Mouse (Mus musculus): ENCODE data around the gene Sec63. TPM values are rescaled to one million over a fixed set of nuclear protein-coding genes. Genes with fewer than 3 reads are reported as not detected.

Gene Sec63
- polyA plus RNA-seq, 1 experiment from 2014 or later, result 94.1 TPM

DNA sequence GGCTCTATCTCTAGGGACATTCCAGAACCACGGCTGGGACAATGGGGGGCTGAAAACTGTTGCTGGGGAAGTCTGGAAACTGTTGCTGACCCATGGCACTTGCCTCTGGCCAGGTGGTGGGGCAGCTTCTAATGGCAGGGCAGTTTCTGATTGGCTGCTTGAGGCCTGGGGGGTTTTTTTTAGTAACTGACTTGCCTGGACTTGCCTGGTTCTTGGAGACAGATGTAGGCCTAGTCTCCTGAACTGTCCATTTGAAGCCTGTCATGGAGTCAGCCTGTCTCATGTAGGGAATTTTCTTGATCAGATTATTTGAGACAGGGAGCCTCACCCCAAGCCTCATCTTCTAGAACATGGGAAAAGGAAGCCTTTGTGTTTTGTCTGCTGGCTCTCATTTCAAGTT lies 84.2 kb downstream of the Sec63 start:
- H3K27me3 ChIP-seq, result no peaks in the 10 kb centered on the region
- TF ChIP-seq CTCF (IDR thresholded peaks at IDR 0.05), result no peak
- ATAC-seq (no peak), DNase-seq (ENCODE audit: low read depth, low spot score) (no peak)
- CTCF ChIA-PET, result no interaction called here
- POLR2A ChIA-PET, result no interaction called here
- in situ Hi-C loops (cut with MboI; ENCODE audit: low pct_unique_long_range_greater_than_20kb), result no loop called here

DNA sequence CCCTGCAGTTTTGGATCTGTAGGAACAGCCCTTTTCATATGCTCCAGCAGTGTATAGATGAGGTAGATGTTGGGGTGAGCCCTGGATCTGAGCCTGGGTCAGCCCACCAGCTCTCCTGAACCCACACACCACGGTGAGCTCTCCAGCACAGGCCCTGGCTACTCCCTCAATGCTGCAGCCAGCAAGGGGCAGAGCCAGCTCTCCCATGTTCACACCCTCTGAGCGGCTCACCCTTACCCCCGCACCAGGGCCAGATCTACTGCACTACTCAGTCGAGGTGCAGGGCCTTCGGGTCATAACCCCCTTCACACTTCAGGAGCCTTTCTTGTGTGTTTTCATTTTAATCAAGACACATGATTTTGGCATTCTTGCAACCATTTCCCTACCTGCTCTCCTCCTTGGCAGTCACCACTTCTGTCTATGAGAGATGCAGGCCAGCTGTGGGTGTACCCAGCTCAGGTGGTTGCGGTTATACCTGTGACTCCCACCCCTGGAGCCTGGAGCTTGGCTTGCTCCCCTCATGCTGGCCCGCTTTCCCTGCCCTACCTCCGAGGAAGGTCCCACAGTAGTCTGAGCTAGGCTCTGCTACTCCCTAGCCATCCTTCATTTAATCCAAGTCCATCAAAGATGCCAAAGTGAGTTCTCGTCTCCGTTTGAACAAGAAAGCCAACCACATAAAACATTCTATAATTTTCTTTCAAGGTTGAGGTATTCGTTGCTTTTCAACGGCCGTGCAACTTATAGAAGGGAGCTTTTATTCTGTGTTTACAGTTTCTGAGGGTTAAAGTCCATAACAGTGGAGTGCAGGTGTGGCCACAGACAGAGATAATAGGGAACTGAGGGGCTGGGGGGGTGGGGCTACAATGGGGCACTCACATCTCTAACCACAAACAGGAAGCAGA lies 87.1 kb downstream of the Sec63 start:
- no peak for TF ChIP-seq CTCF (IDR thresholded peaks at IDR 0.05)
- POLR2A ChIA-PET, result interaction anchor here (0.6 kb wide), 1 partner anchor 64 kb away, joined by 4 read pairs; no protein-coding TSS in a partner anchor
- CTCF ChIA-PET, result no interaction called here
- ATAC-seq (no peak), DNase-seq (ENCODE audit: low read depth, low spot score) (no peak)
- in situ Hi-C loops (cut with MboI; ENCODE audit: low pct_unique_long_range_greater_than_20kb), result no loop called here
- H3K27me3 ChIP-seq, result no peaks in the 10 kb centered on the region

- in situ Hi-C loops (cut with MboI; ENCODE audit: low pct_unique_long_range_greater_than_20kb), result no loop called here
- DNase-seq (ENCODE audit: low read depth, low spot score) (no peak), ATAC-seq (no peak)
- H3K27me3 ChIP-seq, result no peaks in the 10 kb centered on the region
- ChIA-PET CTCF (no interaction called here), POLR2A (interaction anchor here (0.6 kb wide), 1 partner anchor 63 kb away, joined by 4 read pairs; no protein-coding TSS in a partner anchor)
- no peak for TF ChIP-seq CTCF (IDR thresholded peaks at IDR 0.05)
These were observed 87.7 kb downstream of the Sec63 start for GRCm38 (mm10) chr10:42849081-42849400.

- CTCF ChIA-PET, result interaction anchor here (1.5 kb wide), 1 partner anchor 13 kb away, joined by 3 read pairs; no protein-coding TSS in a partner anchor
- H3K27me3 ChIP-seq, result no peaks in the 10 kb centered on the region
- in situ Hi-C loops (cut with MboI; ENCODE audit: low pct_unique_long_range_greater_than_20kb), result no loop called here
- ATAC-seq, result no peak
- POLR2A ChIA-PET, result no interaction called here
- no peak for DNase-seq (ENCODE audit: low read depth, low spot score)
- TF ChIP-seq CTCF (IDR thresholded peaks at IDR 0.05), result no peak
These were observed 93.5 kb downstream of the Sec63 start for GRCm38 (mm10) chr10:42854838-42855237.

- POLR2A ChIA-PET, result no interaction called here
- no peak for DNase-seq (ENCODE audit: low read depth, low spot score)
- CTCF ChIA-PET, result interaction anchor here (1.5 kb wide), 1 partner anchor 13 kb away, joined by 3 read pairs; no protein-coding TSS in a partner anchor
- ATAC-seq, result no peak
- H3K27me3 ChIP-seq, result no peaks in the 10 kb centered on the region
- no peak for TF ChIP-seq CTCF (IDR thresholded peaks at IDR 0.05)
- in situ Hi-C loops (cut with MboI; ENCODE audit: low pct_unique_long_range_greater_than_20kb), result no loop called here
These were observed 94.0 kb downstream of the Sec63 start for GRCm38 (mm10) chr10:42855250-42855649.

- in situ Hi-C loops (cut with MboI; ENCODE audit: low pct_unique_long_range_greater_than_20kb), result no loop called here
- H3K27me3 ChIP-seq, result no peaks in the 10 kb centered on the region
- no peak for DNase-seq (ENCODE audit: low read depth, low spot score)
- ChIA-PET POLR2A (no interaction called here), CTCF (no interaction called here)
- ATAC-seq, result no peak
- TF ChIP-seq CTCF (IDR thresholded peaks at IDR 0.05), result no peak
These were observed 95.3 kb downstream of the Sec63 start for GRCm38 (mm10) chr10:42856574-42856973.

GRCm38 (mm10) chr10:42857021-42857420 lies 95.7 kb downstream of the Sec63 start:
- ATAC-seq (no peak), DNase-seq (ENCODE audit: low read depth, low spot score) (no peak)
- CTCF ChIA-PET, result no interaction called here
- POLR2A ChIA-PET, result no interaction called here
- H3K27me3 ChIP-seq, result no peaks in the 10 kb centered on the region
- no peak for TF ChIP-seq CTCF (IDR thresholded peaks at IDR 0.05)
- in situ Hi-C loops (cut with MboI; ENCODE audit: low pct_unique_long_range_greater_than_20kb), result no loop called here

DNA sequence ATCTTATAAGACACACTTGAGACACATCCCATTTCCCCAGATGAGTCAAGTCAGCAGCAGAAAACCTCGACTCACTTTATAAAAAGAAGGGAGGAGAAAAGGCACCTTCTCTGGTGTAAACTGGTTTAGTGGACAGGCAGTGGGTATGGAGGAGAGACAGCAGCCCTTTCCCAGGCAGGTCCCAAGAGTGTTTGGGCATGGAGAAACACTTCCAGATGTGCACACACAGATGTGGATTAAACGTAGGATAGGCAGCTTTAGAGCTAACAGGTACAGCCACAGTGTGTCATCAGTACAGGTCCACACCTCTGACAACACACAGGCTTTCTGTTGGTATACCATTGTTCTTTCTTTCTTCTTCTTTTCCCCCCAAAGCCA lies 98.5 kb downstream of the Sec63 start:
- POLR2A ChIA-PET, result no interaction called here
- no peaks in the 10 kb centered on the region for H3K27me3 ChIP-seq
- DNase-seq (ENCODE audit: low read depth, low spot score) (no peak), ATAC-seq (no peak)
- in situ Hi-C loops (cut with MboI; ENCODE audit: low pct_unique_long_range_greater_than_20kb), result no loop called here
- CTCF ChIA-PET, result no interaction called here
- no peak for TF ChIP-seq CTCF (IDR thresholded peaks at IDR 0.05)

DNA sequence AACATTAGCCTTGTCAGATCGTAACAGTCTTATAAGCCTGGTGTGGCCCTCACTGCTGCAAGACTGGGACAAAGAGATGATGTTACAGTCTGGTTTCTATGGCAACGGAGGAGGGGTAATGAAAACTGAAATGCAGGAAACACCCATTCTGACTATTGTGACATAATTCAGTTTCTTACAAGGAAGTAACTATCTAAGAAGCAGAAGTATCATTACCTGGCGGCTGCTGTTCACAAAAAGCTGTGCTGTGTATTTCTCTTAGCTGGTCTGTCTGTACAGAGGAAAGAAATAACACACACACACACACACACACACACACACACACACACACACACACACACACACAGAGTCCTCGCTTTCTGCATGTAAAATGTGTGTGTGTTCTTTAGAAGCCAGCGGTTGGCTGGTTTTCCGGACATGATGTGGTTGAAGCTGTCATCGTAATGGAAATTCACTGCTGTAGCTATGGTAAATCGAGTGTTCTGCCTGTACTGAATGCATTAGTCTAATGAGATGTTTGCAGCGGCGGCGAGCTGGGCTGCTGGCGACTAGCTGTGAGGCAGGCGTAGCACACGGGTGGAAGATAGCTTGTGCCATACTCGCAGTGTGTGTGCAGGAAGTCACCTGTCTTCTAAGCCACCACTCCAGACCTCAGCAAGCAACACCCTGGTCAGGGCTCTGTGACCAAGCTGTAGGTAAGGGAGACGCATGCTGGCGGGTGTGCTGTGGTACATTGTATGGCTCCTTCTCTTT lies 99.0 kb downstream of the Sec63 start, which contains the start of gene Scml4:
Scml4 (plus strand) TSS at position 212 of the 753 bp plus-strand sequence.
- in situ Hi-C loops (cut with MboI; ENCODE audit: low pct_unique_long_range_greater_than_20kb), result no loop called here
- TF ChIP-seq CTCF (IDR thresholded peaks at IDR 0.05), result no peak
- H3K27me3 ChIP-seq, result no peaks in the 10 kb centered on the region
- CTCF ChIA-PET, result no interaction called here
- no peak for ATAC-seq
- no peak for DNase-seq (ENCODE audit: low read depth, low spot score)
- POLR2A ChIA-PET, result interaction anchor here (0.5 kb wide), 1 partner anchor 18 kb away, joined by 3 read pairs; no protein-coding TSS in a partner anchor

- CTCF ChIA-PET, result no interaction called here
- ATAC-seq, result no peak
These were observed 100.2 kb downstream of the Sec63 start for GRCm38 (mm10) chr10:42861446-42861845.

More at GRCm38 (mm10) chr10:42861446-42861845, 100.2 kb downstream of the Sec63 start:
- POLR2A ChIA-PET, result no interaction called here
- no peak for TF ChIP-seq CTCF (IDR thresholded peaks at IDR 0.05)
- H3K27me3 ChIP-seq, result no peaks in the 10 kb centered on the region
- in situ Hi-C loops (cut with MboI; ENCODE audit: low pct_unique_long_range_greater_than_20kb), result no loop called here
- DNase-seq (ENCODE audit: low read depth, low spot score), result no peak

All from Patski (cell line).